Mouse (Mus musculus): ENCODE results near the gene Btbd9. TPM values are rescaled to one million over a fixed set of nuclear protein-coding genes. Genes with fewer than 3 reads are reported as not detected.

Gene Btbd9
- total and polyA plus RNA-seq, 2 experiments from 2014 or later, result 85.5 to 138 TPM

- no peaks in the 10 kb centered on the region for H3K9me3 ChIP-seq (ENCODE audit: low read length)
- TF ChIP-seq CTCF (IDR thresholded peaks at IDR 0.05), result no peak
- H3K4me3 ChIP-seq (ENCODE audit: low read depth, low read length), result no peak overlapping the region
- DNase-seq (ENCODE audit: low spot score) (no peak), ATAC-seq (ENCODE audit: low FRiP score) (no peak)
- H3K36me3 ChIP-seq (ENCODE audit: insufficient read depth, low read length), result no peaks in the 10 kb centered on the region
- H3K27me3 ChIP-seq (ENCODE audit: insufficient read depth, low read length), result no peaks in the 10 kb centered on the region
- H3K4me1 ChIP-seq (ENCODE audit: insufficient read depth, low read length), result 0 out of 2 replicates have a peak, but pooled peaks cover 7% of the 10 kb centered on the region
- H3K4me2 ChIP-seq (ENCODE audit: low read depth, low read length, poor library complexity, severe bottlenecking), result no peak overlapping the region
- no peak overlapping the region for H3K9ac ChIP-seq (replicated peaks; ENCODE audit: low read length, poor library complexity, severe bottlenecking)
- WGBS, result 12% methylated on average over 4 of the region's 4 CpGs
- H3K27ac ChIP-seq (ENCODE audit: low read depth, low read length), result no peak overlapping the region
Measured at GRCm38 (mm10) chr17:30468368-30468767, 107.9 kb downstream of the Btbd9 start.

- Histone ChIP-seq H3K9ac (replicated peaks; ENCODE audit: low read length, poor library complexity, severe bottlenecking) (no peak overlapping the region), H3K4me3 (ENCODE audit: low read depth, low read length) (no peak overlapping the region), H3K9me3 (ENCODE audit: low read length) (no peaks in the 10 kb centered on the region), H3K27me3 (ENCODE audit: insufficient read depth, low read length) (no peaks in the 10 kb centered on the region), H3K36me3 (ENCODE audit: insufficient read depth, low read length) (no peaks in the 10 kb centered on the region), H3K4me1 (ENCODE audit: insufficient read depth, low read length) (0 out of 2 replicates have a peak, but pooled peaks cover 7% of the 10 kb centered on the region), H3K27ac (ENCODE audit: low read depth, low read length) (0 out of 2 replicates have a peak overlapping the region, but pooled peaks have one; percentile 55), H3K4me2 (ENCODE audit: low read depth, low read length, poor library complexity, severe bottlenecking) (peak overlapping the region; percentile 15; the same call in 1 of the 2 replicates)
- ATAC-seq (ENCODE audit: low FRiP score), result peak; percentile 54; the same call in 1 of the 2 replicates
- TF ChIP-seq CTCF (IDR thresholded peaks at IDR 0.05), result no peak
- 26% methylated on average over 14 of the region's 14 CpGs for WGBS
- peak; percentile 68 for DNase-seq (ENCODE audit: low spot score)
Measured at GRCm38 (mm10) chr17:30467566-30468213, 108.6 kb downstream of the Btbd9 start.

- Histone ChIP-seq H3K9ac (replicated peaks; ENCODE audit: low read length, poor library complexity, severe bottlenecking) (no peak overlapping the region), H3K4me3 (ENCODE audit: low read depth, low read length) (no peak overlapping the region), H3K4me2 (ENCODE audit: low read depth, low read length, poor library complexity, severe bottlenecking) (no peak overlapping the region), H3K9me3 (ENCODE audit: low read length) (no peaks in the 10 kb centered on the region), H3K27ac (ENCODE audit: low read depth, low read length) (no peak overlapping the region), H3K36me3 (ENCODE audit: insufficient read depth, low read length) (no peaks in the 10 kb centered on the region), H3K4me1 (ENCODE audit: insufficient read depth, low read length) (0 out of 2 replicates have a peak, but pooled peaks cover 5% of the 10 kb centered on the region), H3K27me3 (ENCODE audit: insufficient read depth, low read length) (no peaks in the 10 kb centered on the region)
- no peak for TF ChIP-seq CTCF (IDR thresholded peaks at IDR 0.05)
- ATAC-seq (ENCODE audit: low FRiP score), result no peak
- DNase-seq (ENCODE audit: low spot score), result no peak
- 94% methylated on average over 6 of the region's 6 CpGs for WGBS
Measured at GRCm38 (mm10) chr17:30465060-30465762, 111.1 kb downstream of the Btbd9 start.

- Histone ChIP-seq H3K4me2 (ENCODE audit: low read depth, low read length, poor library complexity, severe bottlenecking) (no peak overlapping the region), H3K36me3 (ENCODE audit: insufficient read depth, low read length) (no peaks in the 10 kb centered on the region), H3K27ac (ENCODE audit: low read depth, low read length) (no peak overlapping the region), H3K4me1 (ENCODE audit: insufficient read depth, low read length) (0 out of 2 replicates have a peak, but pooled peaks cover 5% of the 10 kb centered on the region), H3K9ac (replicated peaks; ENCODE audit: low read length, poor library complexity, severe bottlenecking) (no peak overlapping the region), H3K4me3 (ENCODE audit: low read depth, low read length) (no peak overlapping the region), H3K9me3 (ENCODE audit: low read length) (no peaks in the 10 kb centered on the region), H3K27me3 (ENCODE audit: insufficient read depth, low read length) (no peaks in the 10 kb centered on the region)
- 54% methylated on average over 5 of the region's 5 CpGs for WGBS
- ATAC-seq (ENCODE audit: low FRiP score), result no peak
- TF ChIP-seq CTCF (IDR thresholded peaks at IDR 0.05), result no peak
- no peak for DNase-seq (ENCODE audit: low spot score)
Measured at GRCm38 (mm10) chr17:30464240-30464745, 112.0 kb downstream of the Btbd9 start.

- 0 out of 2 replicates have a peak, but pooled peaks cover 2% of the 10 kb centered on the region for H3K4me1 ChIP-seq (ENCODE audit: insufficient read depth, low read length)
- H3K27me3 ChIP-seq (ENCODE audit: insufficient read depth, low read length), result no peaks in the 10 kb centered on the region
- H3K4me2 ChIP-seq (ENCODE audit: low read depth, low read length, poor library complexity, severe bottlenecking), result no peak overlapping the region
- no peaks in the 10 kb centered on the region for H3K9me3 ChIP-seq (ENCODE audit: low read length)
- no peaks in the 10 kb centered on the region for H3K36me3 ChIP-seq (ENCODE audit: insufficient read depth, low read length)
- no peak overlapping the region for H3K4me3 ChIP-seq (ENCODE audit: low read depth, low read length)
- 84% methylated on average over 2 of the region's 2 CpGs for WGBS
- DNase-seq (ENCODE audit: low spot score) (peak; percentile 48), ATAC-seq (ENCODE audit: low FRiP score) (no peak)
- TF ChIP-seq CTCF (IDR thresholded peaks at IDR 0.05), result no peak
- H3K27ac ChIP-seq (ENCODE audit: low read depth, low read length), result no peak overlapping the region
- no peak overlapping the region for H3K9ac ChIP-seq (replicated peaks; ENCODE audit: low read length, poor library complexity, severe bottlenecking)
Measured at GRCm38 (mm10) chr17:30460727-30461349, 115.5 kb downstream of the Btbd9 start.

All from midbrain, postnatal 0 days (tissue).